Comparison of ENCODE assay signal across 8 mouse cellular contexts in genomic region chrX:47913543-47913938, GRCm38 (mm10). TPM values are rescaled to one million over a fixed set of nuclear protein-coding genes. Genes with fewer than 3 reads are reported as not detected.
DNase-seq lines count a peak whose midpoint lies in the region; ATAC-seq and TF ChIP-seq lines count a peak whose summit lies in the region.

No protein-coding gene starts in this region.

- TF ChIP-seq POLR2A in myocyte (IDR thresholded peaks at IDR 0.05; ENCODE audit: insufficient read length, low read depth): no peak

- H3K27me3 ChIP-seq in forebrain, embryonic 13.5 days: no peaks in the 10 kb centered on the region
- H3K27me3 ChIP-seq in forebrain, postnatal 0 days (ENCODE audit: insufficient read depth, low read length): no peaks in the 10 kb centered on the region
- no peaks in the 10 kb centered on the region for H3K27me3 ChIP-seq in liver, embryonic 13.5 days
- no peaks in the 10 kb centered on the region for H3K27me3 ChIP-seq in intestine, embryonic 15.5 days (replicated peaks)
- H3K27me3 ChIP-seq in myocyte (ENCODE audit: control insufficient read depth, insufficient read depth, insufficient read length): no peaks in the 10 kb centered on the region

- no peak for TF ChIP-seq CTCF in forebrain, postnatal 0 days (IDR thresholded peaks at IDR 0.05; ENCODE audit: low read depth)

- DNase-seq in forebrain, postnatal 0 days: no peak
- no peak for DNase-seq in liver, embryonic 13.5 days
- DNase-seq in liver: no peak
- DNase-seq in right cerebral cortex, postnatal 14 days: no peak
- no peak for DNase-seq in urinary bladder, postnatal 36 days (ENCODE audit: low spot score in 2 of 2)

- no peak overlapping the region for H3K27ac ChIP-seq in forebrain, embryonic 13.5 days
- no peak overlapping the region for H3K27ac ChIP-seq in forebrain, postnatal 0 days (ENCODE audit: low read depth, low read length)
- no peak overlapping the region for H3K27ac ChIP-seq in liver, embryonic 13.5 days
- H3K27ac ChIP-seq in intestine, embryonic 15.5 days: no peak overlapping the region

- H3K4me2 ChIP-seq in forebrain, embryonic 13.5 days: peak overlapping the region; percentile 57
- H3K4me2 ChIP-seq in forebrain, postnatal 0 days (ENCODE audit: low read depth): no peak overlapping the region; the same call in 1 of the 2 replicates
- H3K4me2 ChIP-seq in liver, embryonic 13.5 days: peak overlapping the region; percentile 66
- H3K4me2 ChIP-seq in intestine, embryonic 15.5 days (replicated peaks): peak overlapping the region; percentile 52
- peak overlapping the region; percentile 56 for H3K4me2 ChIP-seq in myocyte (ENCODE audit: low read depth)

- H3K4me3 ChIP-seq in forebrain, embryonic 13.5 days: no peak overlapping the region; the same call in 1 of the 2 replicates
- no peak overlapping the region for H3K4me3 ChIP-seq in forebrain, postnatal 0 days (ENCODE audit: low read depth, low read length)
- peak overlapping the region; percentile 68 for H3K4me3 ChIP-seq in liver, embryonic 13.5 days (replicated peaks)
- H3K4me3 ChIP-seq in intestine, embryonic 15.5 days (replicated peaks): no peak overlapping the region
- peak overlapping the region; percentile 36 for H3K4me3 ChIP-seq in myocyte

- ATAC-seq in forebrain, embryonic 13.5 days: no peak
- no peak for ATAC-seq in forebrain, postnatal 0 days
- no peak for ATAC-seq in liver, embryonic 13.5 days (ENCODE audit: low read depth)
- ATAC-seq in intestine, embryonic 15.5 days: no peak

- WGBS in forebrain, embryonic 13.5 days: 89% methylated on average over 7 of the region's 7 CpGs
- WGBS in forebrain, postnatal 0 days: 83% methylated on average over 7 of the region's 7 CpGs
- 52% methylated on average over 7 of the region's 7 CpGs for WGBS in liver, embryonic 13.5 days (ENCODE audit: insufficient replicate concordance)
- WGBS in intestine, embryonic 15.5 days: 63% methylated on average over 7 of the region's 7 CpGs

- H3ac ChIP-seq in myocyte (ENCODE audit: control insufficient read depth, insufficient read length): no peak overlapping the region

- no peaks in the 10 kb centered on the region for H3K9me3 ChIP-seq in forebrain, embryonic 13.5 days (replicated peaks)
- H3K9me3 ChIP-seq in forebrain, postnatal 0 days (ENCODE audit: low read length): no peaks in the 10 kb centered on the region
- H3K9me3 ChIP-seq in liver, embryonic 13.5 days (replicated peaks): no peaks in the 10 kb centered on the region
- no peaks in the 10 kb centered on the region for H3K9me3 ChIP-seq in intestine, embryonic 15.5 days

- 0 out of 2 replicates have a peak, but pooled peaks cover 7% of the 10 kb centered on the region for H3K4me1 ChIP-seq in forebrain, embryonic 13.5 days
- no peaks in the 10 kb centered on the region for H3K4me1 ChIP-seq in forebrain, postnatal 0 days (ENCODE audit: insufficient read depth)
- H3K4me1 ChIP-seq in liver, embryonic 13.5 days (replicated peaks): peaks cover 3% of the 10 kb centered on the region; the same call in 1 of the 2 replicates
- H3K4me1 ChIP-seq in intestine, embryonic 15.5 days (replicated peaks): no peaks in the 10 kb centered on the region

- H3K79me2 ChIP-seq in myocyte (ENCODE audit: control insufficient read depth, insufficient read depth): no peaks in the 10 kb centered on the region

- H3K36me3 ChIP-seq in forebrain, embryonic 13.5 days (ENCODE audit: poor library complexity, severe bottlenecking): no peaks in the 10 kb centered on the region
- no peaks in the 10 kb centered on the region for H3K36me3 ChIP-seq in forebrain, postnatal 0 days (ENCODE audit: insufficient read depth)
- H3K36me3 ChIP-seq in liver, embryonic 13.5 days: no peaks in the 10 kb centered on the region
- H3K36me3 ChIP-seq in intestine, embryonic 15.5 days: no peaks in the 10 kb centered on the region
- H3K36me3 ChIP-seq in myocyte (ENCODE audit: control insufficient read depth, insufficient read depth): no peaks in the 10 kb centered on the region

- H3K9ac ChIP-seq in forebrain, embryonic 13.5 days: no peak overlapping the region
- no peak overlapping the region for H3K9ac ChIP-seq in forebrain, postnatal 0 days
- H3K9ac ChIP-seq in liver, embryonic 13.5 days: no peak overlapping the region
- H3K9ac ChIP-seq in intestine, embryonic 15.5 days: no peak overlapping the region

TF ChIP-seq in myocyte, 11 proteins besides CTCF, POLR2A, EP300 and RAD21:
- TF ChIP-seq TCF12 (IDR thresholded peaks at IDR 0.05; ENCODE audit: insufficient read depth, poor library complexity, severe bottlenecking): no peak
- TF ChIP-seq MYOD1 (IDR thresholded peaks at IDR 0.05; ENCODE audit: control insufficient read depth in 1 of 3, insufficient read length in 2 of 3, low read depth in 2 of 3): no peak
- no peak for TF ChIP-seq USF1 (IDR thresholded peaks at IDR 0.05; ENCODE audit: low read depth)
- no peak for TF ChIP-seq MYOG (IDR thresholded peaks at IDR 0.05; ENCODE audit: control insufficient read depth in 1 of 3, insufficient read depth in 1 of 3, insufficient read length in 2 of 3, low read depth in 2 of 3)
- TF ChIP-seq CEBPB (IDR thresholded peaks at IDR 0.05; ENCODE audit: insufficient read depth, poor library complexity, severe bottlenecking): no peak
- TF ChIP-seq POLR2AphosphoS2 (IDR thresholded peaks at IDR 0.05; ENCODE audit: insufficient read length, low read depth): no peak
- TF ChIP-seq SRF (IDR thresholded peaks at IDR 0.05; ENCODE audit: control insufficient read depth, insufficient read length, low read depth): no peak
- no peak for TF ChIP-seq E2F4 (IDR thresholded peaks at IDR 0.05; ENCODE audit: insufficient read depth)
TF ChIP-seq in myocyte: peak in this region for 0.

RNA-seq across cellular contexts. Expression of gene Ocrl, which starts 1.4 kb away (rescaled TPM):
- 20.3 and 23.2 TPM in 2 replicates for polyA plus RNA-seq in forebrain, embryonic 13.5 days (2015; fragmentation: Nextera tagmentation; extraction: Ambion mirVana)
- total RNA-seq in forebrain, postnatal 0 days (2014; rRNA removed): 24.8 and 36.8 TPM in 2 replicates
- 13.2 and 21.5 TPM in 2 replicates for polyA plus RNA-seq in forebrain, postnatal 0 days (2015; fragmentation: Nextera tagmentation; extraction: Ambion mirVana)
- polyA plus RNA-seq in liver, embryonic 13.5 days (2015; fragmentation: Nextera tagmentation; extraction: Ambion mirVana): 3.2 and 4.2 TPM in 2 replicates
- 15.7 and 16.9 TPM in 2 replicates for polyA plus RNA-seq in intestine, embryonic 15.5 days (2015; fragmentation: Nextera tagmentation; extraction: Ambion mirVana)
- 4.9 TPM for polyA plus RNA-seq in myocyte (2012; fragmentation: generic; extraction: Trizol)

RNA-seq across cellular contexts. Expression of gene Smarca1, which starts 20.8 kb away (rescaled TPM):
- 21.7 and 25.4 TPM in 2 replicates for polyA plus RNA-seq in forebrain, embryonic 13.5 days (2015; fragmentation: Nextera tagmentation; extraction: Ambion mirVana)
- 63.1 and 63.2 TPM in 2 replicates for total RNA-seq in forebrain, postnatal 0 days (2014; rRNA removed)
- polyA plus RNA-seq in forebrain, postnatal 0 days (2015; fragmentation: Nextera tagmentation; extraction: Ambion mirVana): 22.8 and 28.6 TPM in 2 replicates
- 5.8 and 8.5 TPM in 2 replicates for polyA plus RNA-seq in liver, embryonic 13.5 days (2015; fragmentation: Nextera tagmentation; extraction: Ambion mirVana)
- polyA plus RNA-seq in intestine, embryonic 15.5 days (2015; fragmentation: Nextera tagmentation; extraction: Ambion mirVana): 26.1 and 32.5 TPM in 2 replicates
- polyA plus RNA-seq in myocyte (2012; fragmentation: generic; extraction: Trizol): not detected

Comparison
In these comparisons a context has a peak if more than half of its experiments do, and no peak if none do; other contexts are left out.
1. H3K4me3 ChIP-seq: peak in liver, embryonic 13.5 days (single experiment) and myocyte (single experiment); none in forebrain, embryonic 13.5 days (single experiment), forebrain, postnatal 0 days (single experiment) and intestine, embryonic 15.5 days (single experiment).